Mouse (Mus musculus) liver, postnatal 0 days (tissue): ENCODE data around the gene Cfap58.

ENCODE experiments used
- CTCF ChIP-seq: sonication (generic); IDR thresholded peaks from 2 replicates; pipeline ENCODE4 v1.5.1; 2016; ENCODE audit warnings: antibody characterized with exemption, low read depth
- EP300 ChIP-seq: IDR thresholded peaks from 2 replicates; pipeline ENCODE4 v1.6.1; 2016; ENCODE audit warnings: antibody characterized with exemption, low read depth, mild to moderate bottlenecking

DNA sequence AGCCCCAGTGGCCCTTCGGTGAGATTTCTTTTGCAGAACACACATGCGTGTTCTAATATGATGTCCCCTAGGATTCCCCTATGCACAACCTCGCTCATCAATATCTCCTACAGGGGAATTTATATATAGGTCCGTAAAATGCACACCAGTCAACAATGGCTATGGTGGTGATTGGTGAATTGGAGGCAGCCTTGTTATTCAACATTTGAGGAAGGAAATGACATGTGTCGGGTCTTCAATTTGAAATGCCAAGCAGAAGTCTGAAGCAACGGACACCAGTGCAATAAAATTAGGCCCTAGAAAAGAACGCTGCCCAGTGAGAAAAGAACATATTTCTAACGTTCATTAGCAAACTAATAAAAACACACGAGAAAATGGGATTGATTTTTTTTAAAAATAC is 537 bp upstream of the Cfap58 start:
- TF ChIP-seq CTCF (no peak), EP300 (no peak)
